Mouse (Mus musculus) cerebellum, adult 2 months (tissue): ENCODE measurements around the gene Eci3. TPM values are rescaled to one million over a fixed set of nuclear protein-coding genes. Genes with fewer than 3 reads are reported as not detected.
"Not testable (repeated sequence)": the region's sequence is repeated elsewhere in the genome, so short reads cannot be mapped to it uniquely, and the experiment has no call there.

Experiments used
- DNase-seq, 2 experiments: peaks; one replicate each; pipeline ENCODE4 v3.0.0; 2021
- H3K27ac ChIP-seq: fragments of 200-500 bp; 2 replicates; pipeline ENCODE4 v1.5.1; 2012; ENCODE audit warnings: low read length, control low read depth, inconsistent platforms; ENCODE audit not compliant: insufficient read depth
- H3K27me3 ChIP-seq: fragments of 200-500 bp; 2 replicates; pipeline ENCODE4 v1.6.1; 2012; ENCODE audit warnings: inconsistent platforms, mild to moderate bottlenecking, low read length, moderate library complexity; ENCODE audit not compliant: control insufficient read depth, insufficient read depth
- H3K4me1 ChIP-seq: fragments of 200-500 bp; 2 replicates; pipeline ENCODE4 v1.6.1; 2011; ENCODE audit warnings: low read length; ENCODE audit not compliant: control insufficient read depth, insufficient read depth
- H3K4me3 ChIP-seq: fragments of 200-500 bp; replicated peaks from 2 replicates; pipeline ENCODE3; 2011; ENCODE audit warnings: mild to moderate bottlenecking, low read depth, low read length, control low read depth; ENCODE audit not compliant: insufficient read depth
- CTCF ChIP-seq: fragments of 200-500 bp; IDR thresholded peaks from 2 replicates; pipeline ENCODE4 v1.5.1; 2011; ENCODE audit warnings: low read depth, mild to moderate bottlenecking, control low read depth, low read length, moderate library complexity, borderline replicate concordance; ENCODE audit not compliant: insufficient read depth
- POLR2A ChIP-seq: fragments of 200-500 bp; IDR thresholded peaks from 2 replicates; pipeline ENCODE4 v1.6.1; 2011; ENCODE audit warnings: low read length, control low read depth, borderline replicate concordance; ENCODE audit not compliant: insufficient read depth
- WGBS: fragments of 180-500 bp; shearing (Covaris S2); methylation state at CpG from one replicate; pipeline ENCODE4 v1.1.7; 2018; 5-methylcytosine and 5-hydroxymethylcytosine counted together
- polyA plus RNA-seq: library from polyadenylated mRNA; depleted of rRNA; stranded (reverse); fragments of >200 nt; gene quantifications from 2 replicates; pipeline ENCODE4 v1.2.3, GENCODE M21; 2012

Eci3 gene
- polyA plus RNA-seq, 1 experiment: 0.15 TPM

DNA sequence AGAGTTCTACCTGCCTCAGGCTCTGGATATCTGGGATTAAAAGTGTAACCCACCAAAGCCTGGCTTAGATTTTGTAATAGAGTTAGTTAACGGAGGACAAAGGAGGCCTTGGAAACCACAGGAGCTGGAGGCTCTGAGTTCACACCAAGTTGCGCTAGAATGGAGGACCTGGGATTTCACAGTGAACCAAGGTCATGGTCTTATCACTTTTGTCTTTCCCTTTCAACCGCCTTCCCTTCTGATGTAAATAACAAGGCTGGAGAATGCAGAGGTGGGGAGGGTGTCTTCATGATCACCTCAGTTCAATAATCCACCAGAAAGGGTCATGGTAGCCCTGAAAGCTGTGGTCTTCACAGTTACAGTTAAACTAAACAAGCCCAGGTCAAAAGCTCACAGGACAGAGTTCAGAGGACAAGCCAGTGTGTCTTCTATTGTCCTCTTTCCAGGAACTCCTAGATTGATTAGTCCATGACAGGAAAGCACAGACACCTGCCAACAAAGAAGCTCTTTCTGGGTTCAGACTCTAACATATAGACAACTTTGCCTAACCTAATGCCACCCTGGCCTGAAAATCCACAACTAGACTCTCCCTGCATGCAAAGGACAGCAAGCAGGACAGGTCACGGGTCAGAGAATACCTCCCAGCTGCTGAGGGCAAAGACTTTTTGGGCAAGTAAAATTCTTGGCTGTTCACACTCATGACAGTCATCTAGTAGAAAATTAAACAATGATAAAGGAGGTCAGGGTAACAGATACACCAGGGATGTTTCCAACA, 2.4 kb downstream of the Eci3 start:
- Histone ChIP-seq H3K27ac (no peak overlapping the region), H3K27me3 (no peaks in the 10 kb centered on the region; the same call in 1 of the 2 replicates), H3K4me1 (no peaks in the 10 kb centered on the region), H3K4me3 (no peak overlapping the region)
- TF ChIP-seq CTCF: no peak
- no peak for TF ChIP-seq POLR2A
- DNase-seq: no peak
- WGBS: 93% methylated on average over 4 of the region's 4 CpGs

DNA sequence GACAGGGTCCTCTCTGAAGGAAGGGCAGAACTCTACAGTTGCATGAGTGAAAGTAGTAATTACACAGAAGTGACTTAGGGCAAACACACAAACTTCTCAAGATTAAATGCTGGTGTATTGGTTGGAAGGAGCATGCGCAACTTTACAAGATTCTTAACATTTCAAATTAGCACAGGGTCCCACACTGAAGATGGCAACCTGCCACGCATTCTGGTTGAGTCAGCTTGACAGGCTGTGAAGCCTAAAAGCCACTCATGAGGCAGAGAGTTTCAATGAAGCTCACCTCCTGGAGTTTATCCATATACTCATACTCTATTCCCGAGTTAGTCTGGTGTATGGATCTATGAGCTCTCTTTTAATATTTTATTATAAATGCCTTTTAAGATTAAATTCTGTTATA, 5.5 kb downstream of the Eci3 start:
- not testable (repeated sequence) for H3K4me1 ChIP-seq, H3K27me3 ChIP-seq, H3K4me3 ChIP-seq, H3K27ac ChIP-seq, DNase-seq
- 68% methylated on average over 3 of the region's 3 CpGs for WGBS

DNA sequence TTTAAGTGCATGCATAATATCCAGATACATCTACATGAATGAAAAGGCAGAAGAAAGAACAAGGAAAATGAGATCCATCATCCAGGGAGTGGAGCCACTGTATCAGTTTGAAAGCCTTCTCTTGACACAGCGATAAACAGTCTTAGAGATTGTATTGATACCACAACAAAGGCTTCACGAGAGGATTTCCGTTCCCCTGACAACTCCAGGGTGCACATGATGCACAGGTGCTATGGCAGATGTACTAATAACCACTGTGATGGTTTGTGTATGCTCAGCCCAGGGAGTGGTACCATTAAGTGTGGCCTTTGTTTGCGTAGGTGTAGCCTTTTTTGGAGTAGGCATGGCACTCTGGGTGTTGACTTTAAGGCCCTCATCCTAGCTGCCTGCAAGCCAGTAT, 6.7 kb downstream of the Eci3 start:
- H3K4me3 ChIP-seq: no peak overlapping the region
- H3K27me3 ChIP-seq: no peaks in the 10 kb centered on the region; the same call in 1 of the 2 replicates
- TF ChIP-seq POLR2A (no peak), CTCF (no peak)

DNA sequence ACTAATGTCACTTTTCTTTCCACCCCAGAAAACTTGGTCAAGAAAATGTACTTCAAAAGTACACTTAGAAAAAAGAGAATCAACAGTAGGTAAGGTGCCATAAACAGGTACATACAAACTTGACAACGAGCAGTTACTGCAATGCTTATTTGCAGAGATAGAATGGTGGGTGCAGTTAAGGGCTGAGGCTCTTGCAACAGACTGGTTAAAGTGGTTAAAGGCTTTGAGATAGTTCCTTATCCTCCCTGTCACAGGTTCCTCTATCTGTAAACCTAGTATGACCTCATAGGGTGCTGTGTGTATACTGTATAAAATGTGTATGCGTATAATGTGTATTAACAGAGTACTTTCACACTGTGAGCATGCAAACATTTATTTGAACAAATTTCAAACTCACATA, 12.2 kb downstream of the Eci3 start:
- H3K4me1 ChIP-seq, DNase-seq, H3K27ac ChIP-seq, H3K27me3 ChIP-seq, H3K4me3 ChIP-seq: not testable (repeated sequence)
- 95% methylated on average over 2 of the region's 2 CpGs for WGBS

More for the DNA sequence above, 6.7 kb downstream of the Eci3 start:
- WGBS: 86% methylated on average over 4 of the region's 4 CpGs
- Histone ChIP-seq H3K4me1 (no peaks in the 10 kb centered on the region), H3K27ac (no peak overlapping the region)
- DNase-seq: no peak

DNA sequence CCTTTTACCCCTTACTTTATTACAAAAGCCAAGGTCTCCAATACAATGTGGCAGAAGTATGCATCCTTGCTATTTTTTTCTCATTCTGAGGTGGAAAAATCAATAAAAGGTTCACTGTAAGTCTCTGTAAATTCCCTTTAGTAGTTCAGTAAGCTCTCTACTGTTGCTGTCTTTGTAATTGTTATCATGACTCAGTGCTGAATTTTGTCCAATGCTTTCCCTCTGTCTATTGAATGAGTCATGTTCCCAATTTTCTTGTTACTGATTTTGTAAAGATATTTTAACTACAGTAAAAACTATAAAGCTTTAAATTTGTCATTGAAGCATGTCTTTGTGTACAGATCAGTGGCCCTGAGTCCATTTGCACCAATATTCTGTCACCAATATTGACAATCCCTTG, 21.2 kb downstream of the Eci3 start:
- no peaks in the 10 kb centered on the region for H3K27me3 ChIP-seq
- no peak overlapping the region for H3K27ac ChIP-seq
- DNase-seq: no peak
- TF ChIP-seq POLR2A: no peak
- no peak for TF ChIP-seq CTCF
- H3K4me3 ChIP-seq: no peak overlapping the region
- H3K4me1 ChIP-seq: no peaks in the 10 kb centered on the region

DNA sequence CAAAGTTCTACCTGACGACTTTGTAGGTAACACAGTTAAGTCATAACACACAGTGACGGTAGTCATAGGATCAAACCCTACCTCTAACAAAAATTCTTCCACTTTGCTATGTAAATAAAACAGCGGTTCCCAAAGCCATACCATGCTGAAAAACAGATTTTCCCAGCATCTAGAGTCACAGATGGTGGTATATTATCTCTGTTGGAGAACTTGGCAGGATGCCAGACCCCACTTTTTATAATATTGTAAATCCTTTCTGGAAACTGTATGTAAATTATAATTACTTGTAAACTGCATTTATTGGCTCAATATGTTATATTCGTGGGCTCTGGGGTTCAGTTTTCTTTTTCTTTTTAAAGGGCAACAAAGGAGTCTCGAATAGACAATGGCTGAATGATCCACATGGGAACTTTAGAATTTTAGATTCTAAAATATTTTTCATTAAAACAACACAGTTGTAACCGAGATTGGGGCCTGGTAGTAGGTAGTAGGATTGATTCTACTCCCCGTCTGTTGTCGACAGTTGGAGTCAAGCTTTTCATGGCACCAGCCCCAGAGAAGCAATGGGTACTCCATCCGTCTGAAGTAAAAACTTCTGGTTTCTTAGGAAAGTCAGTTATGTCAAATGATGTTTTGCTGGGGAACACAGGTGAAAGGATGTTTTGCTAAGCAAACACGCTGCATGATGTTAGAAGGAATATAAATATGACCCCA, 28.5 kb downstream of the Eci3 start:
- Histone ChIP-seq H3K4me1 (no peaks in the 10 kb centered on the region), H3K4me3 (no peak overlapping the region), H3K27ac (no peak overlapping the region), H3K27me3 (no peaks in the 10 kb centered on the region)
- WGBS: 53% methylated on average over 10 of the region's 10 CpGs
- no peak for TF ChIP-seq POLR2A
- no peak for TF ChIP-seq CTCF
- DNase-seq: no peak

DNA sequence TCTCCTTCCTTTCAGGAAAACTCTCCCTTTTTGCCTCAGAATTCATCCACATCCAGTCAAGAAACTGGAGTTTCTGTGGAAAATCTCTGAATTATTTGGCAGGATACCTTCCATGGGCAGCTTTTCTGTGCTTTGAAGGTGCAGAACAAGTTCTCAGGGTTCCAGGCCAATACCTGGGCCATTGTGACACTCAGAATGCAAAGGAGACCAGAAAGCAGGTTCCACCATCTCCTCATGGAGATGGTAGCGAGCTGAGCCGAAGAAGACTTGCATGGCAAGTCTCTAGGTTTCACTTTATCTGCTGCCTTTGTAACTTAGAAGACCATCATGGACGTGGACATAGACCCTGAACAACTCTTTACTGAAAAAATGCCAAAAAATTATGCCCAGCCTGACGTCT, 39.4 kb downstream of the Eci3 start, which contains the start of the genes Fam217a and 4933417A18Rik:
Gene Fam217a, minus strand, starts transcription at position 101 of the 400 bp plus-strand sequence.
Gene 4933417A18Rik, plus strand, starts transcription at position 200 of the 400 bp plus-strand sequence.
- Histone ChIP-seq H3K27me3 (no peaks in the 10 kb centered on the region), H3K27ac (no peak within 1 kb of the TSS), H3K4me3 (no peak within 1 kb of the TSS), H3K4me1 (no peaks in the 10 kb centered on the region)
- DNase-seq: no peak
- WGBS: 71% methylated on average over 4 of the region's 4 CpGs
- no peak for TF ChIP-seq CTCF
- no peak for TF ChIP-seq POLR2A

DNA sequence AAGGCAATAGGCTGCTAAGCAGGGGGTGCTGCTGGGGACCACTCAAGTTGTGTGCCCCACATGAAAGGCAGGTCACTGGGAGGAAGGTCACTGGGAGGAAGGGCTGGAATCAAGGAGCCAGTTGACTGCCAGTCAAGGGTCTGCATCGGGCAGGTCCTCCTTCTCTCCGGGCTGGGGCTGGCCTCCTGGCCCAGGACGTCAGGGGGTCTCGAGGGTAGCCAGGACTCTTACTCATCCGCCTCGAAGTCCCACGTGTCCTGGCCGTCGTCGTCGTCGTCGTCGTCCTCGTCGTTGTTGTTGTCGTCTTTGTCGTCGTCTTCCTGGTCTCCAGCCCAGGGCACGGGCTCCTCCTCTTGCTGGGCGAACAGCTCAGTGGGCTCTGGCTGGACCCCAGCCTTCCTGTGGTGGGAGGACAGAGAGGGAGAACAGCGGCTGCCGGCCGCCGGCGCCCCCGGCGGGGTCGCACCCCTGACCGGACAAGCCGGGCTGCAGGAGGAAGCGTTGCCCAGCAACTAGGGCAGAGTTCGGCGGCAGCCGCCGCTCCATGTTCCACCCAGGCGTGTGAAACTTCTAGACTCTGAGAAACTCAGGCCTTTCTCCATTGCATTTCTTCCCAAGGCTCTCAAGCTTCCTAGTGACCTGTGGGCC, 47.0 kb downstream of the Eci3 start:
- no peak for DNase-seq
- no peak for TF ChIP-seq POLR2A
- TF ChIP-seq CTCF: no peak
- Histone ChIP-seq H3K4me1 (peaks cover 3% of the 10 kb centered on the region; the same call in 1 of the 2 replicates), H3K27ac (no peak overlapping the region), H3K27me3 (no peaks in the 10 kb centered on the region), H3K4me3 (no peak overlapping the region)
- 9% methylated on average over 37 of the region's 37 CpGs for WGBS
